Mouse (Mus musculus) G1E (cell line): ENCODE measurements around the gene Jag2.

Experiments
- CTCF ChIP-seq: IDR thresholded peaks from 2 replicates; pipeline ENCODE4 v1.5.1; 2012; ENCODE audit warnings: low read depth, low read length, inconsistent platforms, mixed read lengths
- GATA1 ChIP-seq: IDR thresholded peaks from 2 replicates; pipeline ENCODE4 v1.6.1; 2012; ENCODE audit warnings: borderline replicate concordance, low read length, inconsistent platforms, mixed read lengths
- POLR2AphosphoS5 ChIP-seq: IDR thresholded peaks from 2 replicates; pipeline ENCODE4 v1.6.1; 2012; ENCODE audit warnings: low read depth, low read length, inconsistent platforms; ENCODE audit not compliant: insufficient replicate concordance
- TAL1 ChIP-seq: conservative IDR thresholded peaks from 2 replicates; pipeline ENCODE4 v1.6.1; 2012; ENCODE audit warnings: low read depth, low read length, inconsistent platforms, mixed read lengths

GRCm38 (mm10) chr12:112880661-112881060 is 48.9 kb downstream of the Jag2 start:
- no peak for TF ChIP-seq GATA1
- TF ChIP-seq TAL1 = no peak
- TF ChIP-seq CTCF = no peak
- TF ChIP-seq POLR2AphosphoS5 = no peak
